Mouse (Mus musculus) hindbrain, embryonic 16.5 days (tissue): ENCODE results near the gene Tmem214. TPM values are rescaled to one million over a fixed set of nuclear protein-coding genes. Genes with fewer than 3 reads are reported as not detected.

Experiments used
- ATAC-seq: fragments of 200-750 bp; cut with Nextera tagmentation; 2 replicates; pipeline ENCODE4 v1.8.0; 2017; ENCODE audit warnings: moderate TSS enrichment, moderate library complexity
- H3K27ac ChIP-seq: fragments of 300-500 bp; sonication (generic); 2 replicates; pipeline ENCODE4 v1.5.1; 2014; ENCODE audit warnings: low read depth, mild to moderate bottlenecking, control low read depth, low read length, moderate library complexity
- H3K27me3 ChIP-seq: fragments of 300-500 bp; sonication (generic); replicated peaks from 2 replicates; pipeline ENCODE4 v1.6.1; 2014; ENCODE audit warnings: low read length; ENCODE audit not compliant: control insufficient read depth, insufficient read depth
- H3K36me3 ChIP-seq: fragments of 300-500 bp; sonication (generic); 2 replicates; pipeline ENCODE4 v1.6.1; 2014; ENCODE audit warnings: mild to moderate bottlenecking, low read length, moderate library complexity, mixed read lengths; ENCODE audit not compliant: control insufficient read depth, insufficient read depth
- H3K4me1 ChIP-seq: fragments of 300-500 bp; sonication (generic); 2 replicates; pipeline ENCODE4 v1.6.1; 2014; ENCODE audit warnings: low read depth, low read length; ENCODE audit not compliant: control insufficient read depth, insufficient read depth
- H3K4me2 ChIP-seq: fragments of 300-500 bp; sonication (generic); 2 replicates; pipeline ENCODE4 v1.6.1; 2014; ENCODE audit warnings: mild to moderate bottlenecking, low read length, control low read depth, moderate library complexity
- H3K4me3 ChIP-seq: fragments of 300-500 bp; sonication (generic); 2 replicates; pipeline ENCODE4 v1.5.1; 2014; ENCODE audit warnings: mild to moderate bottlenecking, low read length, control low read depth, moderate library complexity
- H3K9ac ChIP-seq: fragments of 300-500 bp; sonication (generic); 2 replicates; pipeline ENCODE4 v1.6.1; 2014; ENCODE audit warnings: low read depth, mild to moderate bottlenecking, control low read depth, low read length, moderate library complexity
- H3K9me3 ChIP-seq: fragments of 300-500 bp; sonication (generic); 2 replicates; pipeline ENCODE4 v1.6.1; 2014; ENCODE audit warnings: mild to moderate bottlenecking, low read length, moderate library complexity; ENCODE audit not compliant: control insufficient read depth
- WGBS: fragments of 180-500 bp; shearing (Covaris S2); extraction: QIAGEN DNeasy Blood & Tissue Kit; methylation state at CpG from one replicate; pipeline ENCODE4 v1.1.7; 2014; 5-methylcytosine and 5-hydroxymethylcytosine counted together
- polyA plus RNA-seq: library from polyadenylated mRNA; unstranded; fragments of >200 nt; fragmentation: Nextera tagmentation; extraction: Ambion mirVana; gene quantifications from 2 replicates; pipeline ENCODE4 v1.2.1, GENCODE M21; 2015

Gene Tmem214
- polyA plus RNA-seq, 1 experiment from 2014 or later, result 67.0 TPM

- Histone ChIP-seq H3K36me3 (peaks cover 7% of the 10 kb centered on the region; the same call in 1 of the 2 replicates), H3K27ac (peak overlapping the region; percentile 85), H3K4me1 (peaks cover 16% of the 10 kb centered on the region), H3K27me3 (no peaks in the 10 kb centered on the region), H3K9me3 (no peaks in the 10 kb centered on the region), H3K4me2 (peak overlapping the region; percentile 66), H3K4me3 (peak overlapping the region; percentile 55), H3K9ac (peak overlapping the region; percentile 71)
- WGBS, result 26% methylated on average over 5 of the region's 5 CpGs
- ATAC-seq, result no peak
Observed at GRCm38 (mm10) chr5:30886731-30887130, 18.9 kb downstream of the Tmem214 start.

GRCm38 (mm10) chr5:30887331-30887761 lies 19.5 kb downstream of the Tmem214 start:
- no peaks in the 10 kb centered on the region for H3K9me3 ChIP-seq
- peak overlapping the region; percentile 66 for H3K4me2 ChIP-seq
- peak overlapping the region; percentile 71 for H3K9ac ChIP-seq
- H3K4me1 ChIP-seq, result peaks cover 16% of the 10 kb centered on the region
- H3K27me3 ChIP-seq, result no peaks in the 10 kb centered on the region
- ATAC-seq, result peak; percentile 46
- H3K36me3 ChIP-seq, result peaks cover 13% of the 10 kb centered on the region
- peak overlapping the region; percentile 55 for H3K4me3 ChIP-seq
- WGBS, result under 1% methylated on average over 19 of the region's 19 CpGs
- H3K27ac ChIP-seq, result peak overlapping the region; percentile 85

GRCm38 (mm10) chr5:30887858-30888336 lies 20.1 kb downstream of the Tmem214 start:
- under 1% methylated on average over 28 of the region's 28 CpGs for WGBS
- Histone ChIP-seq H3K9ac (peak overlapping the region; percentile 71), H3K27ac (peak overlapping the region; percentile 98), H3K4me2 (peak overlapping the region; percentile 66), H3K4me1 (peaks cover 16% of the 10 kb centered on the region), H3K4me3 (peak overlapping the region; percentile 55), H3K36me3 (peaks cover 18% of the 10 kb centered on the region), H3K27me3 (no peaks in the 10 kb centered on the region), H3K9me3 (no peaks in the 10 kb centered on the region)
- peak; percentile 89 for ATAC-seq

- peak within 1 kb of the TSS; percentile 98 for H3K27ac ChIP-seq
- 1% methylated on average over 36 of the region's 42 CpGs for WGBS
Observed at GRCm38 (mm10) chr5:30888337-30889087, 20.7 kb downstream of the Tmem214 start, which contains the start of gene Agbl5. Gene Agbl5, plus strand, starts transcription at chr5:30888694.

GRCm38 (mm10) chr5:30889088-30889754 lies 21.4 kb downstream of the Tmem214 start:
- 1% methylated on average over 30 of the region's 42 CpGs for WGBS
- Histone ChIP-seq H3K9me3 (no peaks in the 10 kb centered on the region), H3K27ac (peak overlapping the region; percentile 98), H3K4me3 (peak overlapping the region; percentile 55), H3K27me3 (no peaks in the 10 kb centered on the region), H3K36me3 (peaks cover 26% of the 10 kb centered on the region), H3K4me1 (peaks cover 16% of the 10 kb centered on the region), H3K9ac (peak overlapping the region; percentile 87), H3K4me2 (peak overlapping the region; percentile 66)
- peak; percentile 10 for ATAC-seq

More at GRCm38 (mm10) chr5:30888337-30889087, 20.7 kb downstream of the Tmem214 start, which contains the start of gene Agbl5:
- Histone ChIP-seq H3K36me3 (peaks cover 24% of the 10 kb centered on the region), H3K4me1 (peaks cover 16% of the 10 kb centered on the region), H3K9ac (peak within 1 kb of the TSS; percentile 87), H3K27me3 (no peaks in the 10 kb centered on the region), H3K4me2 (peak within 1 kb of the TSS; percentile 66), H3K9me3 (no peaks in the 10 kb centered on the region), H3K4me3 (peak within 1 kb of the TSS; percentile 55)
- ATAC-seq, result peak; percentile 94

GRCm38 (mm10) chr5:30890375-30890774 lies 22.6 kb downstream of the Tmem214 start:
- H3K9ac ChIP-seq, result peak overlapping the region; percentile 87; the same call in 1 of the 2 replicates
- peaks cover 16% of the 10 kb centered on the region for H3K4me1 ChIP-seq
- no peaks in the 10 kb centered on the region for H3K27me3 ChIP-seq
- ATAC-seq, result no peak
- peak overlapping the region; percentile 98 for H3K27ac ChIP-seq
- peak overlapping the region; percentile 55 for H3K4me3 ChIP-seq
- peak overlapping the region; percentile 66 for H3K4me2 ChIP-seq
- H3K9me3 ChIP-seq, result no peaks in the 10 kb centered on the region
- peaks cover 38% of the 10 kb centered on the region for H3K36me3 ChIP-seq
- 81% methylated on average over 7 of the region's 7 CpGs for WGBS

- WGBS, result 98% methylated on average over 5 of the region's 5 CpGs
- H3K36me3 ChIP-seq, result peaks cover 9% of the 10 kb centered on the region; the same call in 1 of the 2 replicates
Observed at GRCm38 (mm10) chr5:30901860-30902259, 34.0 kb downstream of the Tmem214 start.

GRCm38 (mm10) chr5:30907413-30908059 lies 39.7 kb downstream of the Tmem214 start, which contains the start of gene Ost4:
Gene Ost4, minus strand, starts transcription at chr5:30907788.
- Histone ChIP-seq H3K27me3 (no peaks in the 10 kb centered on the region), H3K4me1 (peaks cover 20% of the 10 kb centered on the region)

More at GRCm38 (mm10) chr5:30901860-30902259, 34.0 kb downstream of the Tmem214 start:
- ATAC-seq, result no peak
- no peak overlapping the region for H3K4me3 ChIP-seq
- no peaks in the 10 kb centered on the region for H3K27me3 ChIP-seq
- H3K9ac ChIP-seq, result no peak overlapping the region
- H3K9me3 ChIP-seq, result no peaks in the 10 kb centered on the region
- H3K27ac ChIP-seq, result no peak overlapping the region
- H3K4me1 ChIP-seq, result peaks cover 11% of the 10 kb centered on the region
- H3K4me2 ChIP-seq, result no peak overlapping the region

More at GRCm38 (mm10) chr5:30907413-30908059, 39.7 kb downstream of the Tmem214 start, which contains the start of gene Ost4:
- peak within 1 kb of the TSS; percentile 96 for H3K4me2 ChIP-seq
- peak within 1 kb of the TSS; percentile 84 for H3K27ac ChIP-seq
- H3K9me3 ChIP-seq, result no peaks in the 10 kb centered on the region
- peak; percentile 97 for ATAC-seq
- under 1% methylated on average over 57 of the region's 58 CpGs for WGBS
- peak within 1 kb of the TSS; percentile 69 for H3K4me3 ChIP-seq
- H3K9ac ChIP-seq, result peak within 1 kb of the TSS; percentile 86
- peaks cover 6% of the 10 kb centered on the region; the same call in 1 of the 2 replicates for H3K36me3 ChIP-seq
